Mouse (Mus musculus): ENCODE measurements around the gene Rassf6. TPM values are rescaled to one million over a fixed set of nuclear protein-coding genes. Genes with fewer than 3 reads are reported as not detected.
A peak's percentile ranks its signal among the peaks of the same experiment; 100 is the strongest.

The Rassf6 gene
- total and polyA plus RNA-seq, 2 experiments from 2014 or later: 0.76 to 1.2 TPM

GRCm38 (mm10) chr5:90661436-90661835 is 21.0 kb upstream of the Rassf6 start:
- Histone ChIP-seq H3K27me3 (ENCODE audit: insufficient read depth, low read length) (no peaks in the 10 kb centered on the region), H3K4me1 (ENCODE audit: insufficient read depth) (no peaks in the 10 kb centered on the region), H3K36me3 (ENCODE audit: insufficient read depth) (no peaks in the 10 kb centered on the region), H3K9ac (no peak overlapping the region), H3K4me3 (ENCODE audit: low read depth, low read length) (no peak overlapping the region), H3K4me2 (ENCODE audit: low read depth) (no peak overlapping the region), H3K27ac (ENCODE audit: low read depth, low read length) (no peak overlapping the region), H3K9me3 (ENCODE audit: low read length) (no peaks in the 10 kb centered on the region)
- peak; percentile 85 for TF ChIP-seq CTCF (IDR thresholded peaks at IDR 0.05; ENCODE audit: low read depth)
- ATAC-seq (peak; percentile 65), DNase-seq (peak; percentile 78)
- 23% methylated on average over 9 of the region's 9 CpGs for WGBS

DNA sequence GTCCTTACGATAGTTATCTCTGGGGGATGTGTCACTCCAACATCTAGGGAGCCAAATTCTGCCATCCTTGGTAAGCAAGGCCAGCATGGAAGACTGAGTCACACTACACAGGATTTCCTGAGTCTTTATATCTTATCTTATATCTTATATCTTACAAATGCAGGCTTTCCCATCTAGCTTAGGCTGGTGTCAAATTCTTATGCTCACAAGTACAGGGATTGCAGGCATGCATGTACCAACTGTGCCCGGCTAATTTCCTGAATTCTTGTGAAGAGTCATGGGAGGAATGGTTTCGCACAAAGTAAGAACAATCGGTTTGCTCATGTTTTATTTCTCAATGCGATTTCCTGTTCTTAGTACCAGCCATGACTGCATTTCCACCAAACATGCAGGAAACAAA is 20.0 kb upstream of the Rassf6 start:
- H3K4me2 ChIP-seq (ENCODE audit: low read depth): no peak overlapping the region
- no peaks in the 10 kb centered on the region for H3K36me3 ChIP-seq (ENCODE audit: insufficient read depth)
- H3K27ac ChIP-seq (ENCODE audit: low read depth, low read length): no peak overlapping the region
- DNase-seq (no peak), ATAC-seq (no peak)
- no peak for TF ChIP-seq CTCF (IDR thresholded peaks at IDR 0.05; ENCODE audit: low read depth)
- H3K9me3 ChIP-seq (ENCODE audit: low read length): no peaks in the 10 kb centered on the region
- WGBS: 94% methylated on average over 5 of the region's 5 CpGs
- no peaks in the 10 kb centered on the region for H3K4me1 ChIP-seq (ENCODE audit: insufficient read depth)
- H3K4me3 ChIP-seq (ENCODE audit: low read depth, low read length): no peak overlapping the region
- no peaks in the 10 kb centered on the region for H3K27me3 ChIP-seq (ENCODE audit: insufficient read depth, low read length)
- H3K9ac ChIP-seq: no peak overlapping the region

DNA sequence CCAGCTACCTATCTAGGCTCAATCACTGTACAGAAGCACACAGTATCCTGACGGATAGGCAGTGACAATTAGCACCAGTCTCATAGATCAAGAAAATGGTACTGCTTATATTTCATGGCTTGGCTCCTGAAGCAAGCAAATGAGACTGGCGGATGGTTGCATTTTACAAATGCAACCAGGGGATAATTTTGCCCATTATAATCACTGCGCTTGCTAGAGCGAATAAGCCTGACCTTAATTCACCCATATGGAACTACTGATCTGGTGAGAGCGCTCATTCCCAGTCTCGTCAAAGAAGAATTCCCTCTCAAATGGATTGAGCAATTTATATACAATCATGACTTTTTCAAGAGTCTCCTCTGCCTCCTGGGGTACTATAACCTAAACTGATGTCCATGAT is 16.2 kb upstream of the Rassf6 start:
- no peak overlapping the region for H3K27ac ChIP-seq (ENCODE audit: low read depth, low read length)
- TF ChIP-seq CTCF (IDR thresholded peaks at IDR 0.05; ENCODE audit: low read depth): no peak
- H3K27me3 ChIP-seq (ENCODE audit: insufficient read depth, low read length): no peaks in the 10 kb centered on the region
- H3K4me1 ChIP-seq (ENCODE audit: insufficient read depth): no peaks in the 10 kb centered on the region
- no peak overlapping the region for H3K4me3 ChIP-seq (ENCODE audit: low read depth, low read length)
- WGBS: 76% methylated on average over 6 of the region's 6 CpGs
- ATAC-seq (no peak; the same call in 1 of the 2 replicates), DNase-seq (no peak)
- H3K36me3 ChIP-seq (ENCODE audit: insufficient read depth): no peaks in the 10 kb centered on the region
- H3K9ac ChIP-seq: no peak overlapping the region
- peak overlapping the region; percentile 26 for H3K4me2 ChIP-seq (ENCODE audit: low read depth)
- H3K9me3 ChIP-seq (ENCODE audit: low read length): no peaks in the 10 kb centered on the region

DNA sequence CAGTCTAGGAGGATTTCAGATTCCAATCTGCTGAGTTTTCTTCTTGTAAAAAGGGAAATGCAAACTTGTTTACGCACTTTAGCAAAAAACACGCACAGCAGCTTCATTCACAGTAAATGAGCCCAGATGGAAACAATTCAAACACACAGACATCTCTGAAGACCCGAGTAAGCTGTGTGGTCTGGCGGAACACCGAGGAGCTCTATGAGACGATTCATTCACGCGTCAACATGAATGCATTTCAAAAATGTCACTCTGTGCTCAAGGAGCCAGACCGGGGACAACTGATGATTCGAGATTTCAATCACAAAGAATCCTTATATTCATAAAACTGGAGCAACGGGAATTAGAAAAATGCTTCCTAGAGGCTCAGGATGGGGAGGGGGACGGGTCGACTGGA is 15.4 kb upstream of the Rassf6 start:
- ATAC-seq: peak; percentile 67
- 0 out of 2 replicates have a peak overlapping the region, but pooled peaks have one; percentile 7 for H3K4me3 ChIP-seq (ENCODE audit: low read depth, low read length)
- H3K36me3 ChIP-seq (ENCODE audit: insufficient read depth): no peaks in the 10 kb centered on the region
- WGBS: 32% methylated on average over 13 of the region's 13 CpGs
- DNase-seq: peak; percentile 22
- TF ChIP-seq CTCF (IDR thresholded peaks at IDR 0.05; ENCODE audit: low read depth): no peak
- H3K4me1 ChIP-seq (ENCODE audit: insufficient read depth): no peaks in the 10 kb centered on the region
- H3K9ac ChIP-seq: no peak overlapping the region
- H3K27ac ChIP-seq (ENCODE audit: low read depth, low read length): no peak overlapping the region
- H3K9me3 ChIP-seq (ENCODE audit: low read length): no peaks in the 10 kb centered on the region
- peak overlapping the region; percentile 26 for H3K4me2 ChIP-seq (ENCODE audit: low read depth)
- no peaks in the 10 kb centered on the region for H3K27me3 ChIP-seq (ENCODE audit: insufficient read depth, low read length)

- ATAC-seq: no peak
- no peak for TF ChIP-seq CTCF (IDR thresholded peaks at IDR 0.05; ENCODE audit: low read depth)
- 84% methylated on average over 5 of the region's 5 CpGs for WGBS
Observed at GRCm38 (mm10) chr5:90654798-90655197, 14.3 kb upstream of the Rassf6 start.

GRCm38 (mm10) chr5:90652724-90653123 is 12.3 kb upstream of the Rassf6 start:
- TF ChIP-seq CTCF (IDR thresholded peaks at IDR 0.05; ENCODE audit: low read depth): peak; percentile 90
- Histone ChIP-seq H3K9me3 (ENCODE audit: low read length) (no peaks in the 10 kb centered on the region), H3K27me3 (ENCODE audit: insufficient read depth, low read length) (no peaks in the 10 kb centered on the region), H3K4me2 (ENCODE audit: low read depth) (no peak overlapping the region), H3K4me3 (ENCODE audit: low read depth, low read length) (no peak overlapping the region), H3K4me1 (ENCODE audit: insufficient read depth) (no peaks in the 10 kb centered on the region), H3K9ac (no peak overlapping the region), H3K27ac (ENCODE audit: low read depth, low read length) (no peak overlapping the region), H3K36me3 (ENCODE audit: insufficient read depth) (no peaks in the 10 kb centered on the region)
- ATAC-seq (peak; percentile 78), DNase-seq (peak; percentile 82)
- WGBS: 8% methylated on average over 3 of the region's 3 CpGs

More at GRCm38 (mm10) chr5:90654798-90655197, 14.3 kb upstream of the Rassf6 start:
- H3K9me3 ChIP-seq (ENCODE audit: low read length): no peaks in the 10 kb centered on the region
- H3K4me3 ChIP-seq (ENCODE audit: low read depth, low read length): no peak overlapping the region
- H3K4me1 ChIP-seq (ENCODE audit: insufficient read depth): no peaks in the 10 kb centered on the region
- H3K36me3 ChIP-seq (ENCODE audit: insufficient read depth): no peaks in the 10 kb centered on the region
- H3K4me2 ChIP-seq (ENCODE audit: low read depth): no peak overlapping the region
- H3K27ac ChIP-seq (ENCODE audit: low read depth, low read length): no peak overlapping the region
- no peak for DNase-seq
- no peaks in the 10 kb centered on the region for H3K27me3 ChIP-seq (ENCODE audit: insufficient read depth, low read length)
- no peak overlapping the region for H3K9ac ChIP-seq

- H3K9ac ChIP-seq: no peak overlapping the region
- TF ChIP-seq CTCF (IDR thresholded peaks at IDR 0.05; ENCODE audit: low read depth): no peak
- 79% methylated on average over 5 of the region's 5 CpGs for WGBS
Observed at GRCm38 (mm10) chr5:90650466-90651150, 10.2 kb upstream of the Rassf6 start.

More at GRCm38 (mm10) chr5:90650466-90651150, 10.2 kb upstream of the Rassf6 start:
- H3K4me1 ChIP-seq (ENCODE audit: insufficient read depth): no peaks in the 10 kb centered on the region
- H3K36me3 ChIP-seq (ENCODE audit: insufficient read depth): no peaks in the 10 kb centered on the region
- H3K4me3 ChIP-seq (ENCODE audit: low read depth, low read length): no peak overlapping the region
- no peaks in the 10 kb centered on the region for H3K27me3 ChIP-seq (ENCODE audit: insufficient read depth, low read length)
- H3K4me2 ChIP-seq (ENCODE audit: low read depth): no peak overlapping the region
- DNase-seq (no peak), ATAC-seq (no peak)
- no peaks in the 10 kb centered on the region for H3K9me3 ChIP-seq (ENCODE audit: low read length)
- H3K27ac ChIP-seq (ENCODE audit: low read depth, low read length): no peak overlapping the region
